Mouse (Mus musculus) erythroblast, adult 5-6 weeks (primary cell): ENCODE results near the gene Ptdss2. TPM values are rescaled to one million over a fixed set of nuclear protein-coding genes. Genes with fewer than 3 reads are reported as not detected.

ENCODE experiments used
- ATAC-seq: replicated peaks from 2 replicates; pipeline ENCODE4 v1.8.0; 2016; ENCODE audit warnings: moderate number of reproducible peaks, mild to moderate bottlenecking, moderate TSS enrichment, inconsistent platforms; ENCODE audit not compliant: poor library complexity, low FRiP score, severe bottlenecking
- total RNA-seq, 2 experiments: library from RNA; stranded (forward) in 1 of 2; stranded (reverse) in 1 of 2; fragments of 150-400 nt in 1 of 2; fragments of 200-764, 138-1000 nt in 1 of 2; gene quantifications; 2 replicates each; pipeline versions ENCODE4 v1.2.3 to v1.2.4; 2015 to 2017; ENCODE audit warnings: low replicate concordance in 2 of 2

Ptdss2 gene
- total RNA-seq, 2 experiments from 2014 or later: 158 to 164 TPM

GRCm38 (mm10) chr7:141120605-141121004 lies 1.6 kb upstream of the Ptdss2 start:
- no peak for ATAC-seq

DNA sequence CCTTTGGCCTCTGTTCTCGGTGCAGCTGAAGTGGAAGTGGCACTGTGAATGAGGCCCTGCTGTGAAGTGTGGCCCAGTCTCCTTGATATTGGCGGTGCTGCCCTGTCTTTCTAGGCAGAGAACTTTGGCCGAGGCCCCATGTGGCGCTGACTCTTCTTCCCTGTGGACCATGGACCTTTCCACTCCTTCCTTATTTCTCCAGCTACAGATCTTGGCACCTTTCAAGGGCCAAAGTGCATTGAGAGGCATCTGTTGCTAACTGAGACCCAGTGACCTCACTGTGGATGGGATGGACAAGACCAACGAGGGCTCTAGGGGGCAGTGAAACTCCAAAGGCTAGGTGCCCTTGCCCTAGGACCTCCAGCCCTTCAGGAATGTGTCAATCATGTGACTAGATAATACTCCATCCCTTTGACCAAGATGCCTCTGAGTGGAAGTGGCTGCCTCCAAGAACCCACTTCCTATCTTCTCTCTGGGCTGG lies 1.1 kb upstream of the Ptdss2 start:
- ATAC-seq: no peak

DNA sequence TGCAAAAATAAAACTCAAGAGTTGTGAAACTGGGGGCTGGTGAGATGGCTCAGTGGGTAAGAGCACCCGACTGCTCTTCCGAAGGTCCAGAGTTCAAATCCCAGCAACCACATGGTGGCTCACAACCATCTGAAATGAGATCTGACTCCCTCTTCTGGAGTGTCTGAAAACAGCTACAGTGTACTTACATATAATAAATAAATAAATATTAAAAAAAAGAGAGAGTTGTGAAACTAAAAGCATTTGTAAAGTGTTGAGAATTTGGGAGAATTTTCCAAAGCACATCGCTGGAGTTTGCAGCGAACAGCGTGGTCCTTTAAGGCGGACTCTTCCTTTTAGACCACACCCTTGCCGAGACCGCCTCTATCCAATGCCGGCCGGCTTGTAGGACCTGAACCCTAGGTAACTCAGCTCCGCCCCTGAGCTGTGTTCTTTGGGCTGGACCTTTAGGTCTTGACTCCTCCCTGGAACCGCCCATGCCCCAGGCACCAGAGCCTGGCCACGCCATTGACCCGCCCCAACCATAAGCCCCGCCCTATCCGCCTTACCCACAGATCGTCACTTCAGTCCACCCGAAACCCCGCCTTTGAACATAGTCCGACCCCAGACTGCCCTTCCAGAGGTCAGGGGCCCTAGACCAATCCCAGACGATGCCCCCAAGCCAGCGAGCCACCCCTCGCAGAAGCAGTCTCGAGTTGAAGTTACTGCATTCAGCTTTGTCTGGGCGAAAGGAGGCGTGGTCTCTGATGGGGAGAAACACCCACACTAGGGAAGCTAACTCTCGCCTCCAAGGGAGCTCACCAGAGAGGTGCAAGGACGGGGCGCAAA lies 721 bp downstream of the Ptdss2 start:
- peak; percentile 92 for ATAC-seq

GRCm38 (mm10) chr7:141123517-141123856 lies 1.3 kb downstream of the Ptdss2 start:
- ATAC-seq: no peak; the same call in 1 of the 2 replicates

GRCm38 (mm10) chr7:141131024-141131820 lies 9.0 kb downstream of the Ptdss2 start:
- ATAC-seq: peak; percentile 75

DNA sequence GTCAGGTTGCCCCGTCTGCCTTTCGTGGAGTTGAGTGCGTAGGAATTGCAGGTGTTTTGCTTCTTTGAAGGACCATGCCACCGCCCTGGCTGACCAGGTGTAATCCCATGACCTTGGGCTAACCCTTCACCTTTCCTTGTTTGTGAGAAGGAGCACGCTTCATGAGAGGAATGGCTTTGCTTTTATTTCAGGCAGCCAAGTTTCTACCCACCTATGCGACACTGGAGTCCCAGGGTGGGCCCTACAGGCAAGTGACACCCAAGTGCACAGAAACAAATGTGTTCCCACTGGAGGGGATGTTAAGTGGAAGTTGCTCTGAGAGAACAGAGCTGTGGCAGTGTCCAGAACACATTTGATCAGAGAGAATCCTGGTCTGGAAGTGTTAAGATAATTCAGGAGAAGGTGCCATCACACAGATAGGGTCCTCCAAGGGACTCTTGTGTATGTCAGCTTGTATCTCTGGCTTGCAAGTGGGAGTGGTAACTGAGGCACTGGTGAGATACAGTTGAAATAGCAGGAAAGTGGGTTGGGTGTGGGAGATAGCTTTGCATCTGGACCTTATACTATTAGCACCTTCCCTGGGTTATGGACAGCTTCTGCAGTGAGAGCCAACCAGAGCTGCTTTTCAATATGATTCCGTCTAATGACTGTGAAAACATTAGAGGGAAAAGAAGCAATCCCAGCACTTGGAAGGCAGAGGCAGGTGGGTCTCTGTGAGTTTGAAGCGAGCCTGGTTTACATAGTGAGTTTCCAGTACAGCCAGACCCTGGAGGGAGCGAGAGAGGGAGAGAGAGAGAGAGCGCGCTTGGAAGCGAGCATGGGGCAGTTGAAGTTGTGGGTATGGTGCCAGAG lies 9.9 kb downstream of the Ptdss2 start:
- ATAC-seq: peak; percentile 79

- ATAC-seq: no peak
Measured at GRCm38 (mm10) chr7:141141326-141141725, 19.1 kb downstream of the Ptdss2 start.

- ATAC-seq: peak; percentile 67
Measured at GRCm38 (mm10) chr7:141143112-141143511, 20.9 kb downstream of the Ptdss2 start.

DNA sequence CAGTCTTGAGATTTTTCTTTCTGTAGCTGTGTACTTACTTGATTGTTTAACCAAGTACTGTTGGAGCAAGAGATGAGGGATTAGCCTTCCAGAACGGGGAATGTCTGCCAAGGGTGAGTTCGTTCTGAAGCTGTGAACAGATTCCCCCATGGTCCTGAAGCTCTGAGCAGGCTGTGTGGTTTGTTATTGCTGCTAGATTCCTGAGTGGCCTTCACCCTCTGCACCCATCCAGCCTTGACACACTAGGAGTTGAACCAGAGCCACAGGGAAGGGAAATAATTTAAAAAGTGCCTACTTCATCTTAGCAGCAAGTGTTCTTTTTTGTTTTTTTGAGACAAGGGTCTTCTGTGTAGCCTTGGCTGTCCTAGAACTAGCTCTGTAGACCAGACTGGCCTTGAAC lies 21.7 kb downstream of the Ptdss2 start:
- ATAC-seq: no peak

- no peak for ATAC-seq
Measured at GRCm38 (mm10) chr7:141144650-141145049, 22.5 kb downstream of the Ptdss2 start.

DNA sequence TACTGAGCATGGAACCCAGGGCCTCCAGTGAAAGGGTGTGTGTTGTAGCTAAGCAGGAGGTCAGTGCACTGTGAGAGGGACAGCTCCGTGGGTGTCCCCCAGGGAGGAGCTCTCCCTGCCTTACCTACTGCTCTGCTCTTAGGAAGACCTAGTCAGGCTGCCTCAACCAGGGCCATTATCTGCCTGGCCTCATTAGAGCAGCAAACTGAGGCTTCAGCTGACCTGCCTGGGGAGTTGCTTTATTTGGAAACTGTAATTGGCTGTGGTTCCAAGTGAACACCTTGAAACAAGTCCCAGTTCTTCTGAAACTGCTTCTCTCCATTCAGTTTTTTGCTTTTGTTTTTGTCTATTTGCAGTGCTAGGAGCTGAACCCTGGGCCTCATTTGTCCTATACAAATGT lies 23.2 kb downstream of the Ptdss2 start:
- no peak for ATAC-seq

- ATAC-seq: peak; percentile 81
Measured at GRCm38 (mm10) chr7:141146043-141146595, 23.9 kb downstream of the Ptdss2 start.

- ATAC-seq: no peak
Measured at GRCm38 (mm10) chr7:141147044-141147443, 24.9 kb downstream of the Ptdss2 start.

- no peak for ATAC-seq
Measured at GRCm38 (mm10) chr7:141148639-141149038, 26.5 kb downstream of the Ptdss2 start.

DNA sequence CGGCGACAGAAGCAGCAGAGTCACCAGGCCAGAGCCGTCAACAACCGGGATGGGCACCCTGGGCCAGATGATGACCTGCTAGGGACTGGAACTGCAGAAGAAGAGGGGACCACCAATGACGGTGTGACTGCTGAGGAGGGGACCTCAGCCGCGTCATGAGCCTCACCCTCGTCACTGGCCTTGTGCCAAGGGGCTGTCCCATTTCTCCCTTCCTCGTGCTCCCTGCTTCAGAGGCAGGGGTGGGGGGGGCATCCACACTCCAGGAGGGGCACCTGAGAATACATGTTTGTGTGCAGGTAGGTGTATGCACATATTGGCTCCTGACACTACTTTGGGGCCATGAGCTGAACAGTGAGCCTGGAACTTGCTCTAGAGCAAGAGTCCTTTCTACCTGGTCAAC lies 33.2 kb downstream of the Ptdss2 start:
- ATAC-seq: no peak

- no peak for ATAC-seq
Measured at GRCm38 (mm10) chr7:141164397-141164796, 42.2 kb downstream of the Ptdss2 start.

DNA sequence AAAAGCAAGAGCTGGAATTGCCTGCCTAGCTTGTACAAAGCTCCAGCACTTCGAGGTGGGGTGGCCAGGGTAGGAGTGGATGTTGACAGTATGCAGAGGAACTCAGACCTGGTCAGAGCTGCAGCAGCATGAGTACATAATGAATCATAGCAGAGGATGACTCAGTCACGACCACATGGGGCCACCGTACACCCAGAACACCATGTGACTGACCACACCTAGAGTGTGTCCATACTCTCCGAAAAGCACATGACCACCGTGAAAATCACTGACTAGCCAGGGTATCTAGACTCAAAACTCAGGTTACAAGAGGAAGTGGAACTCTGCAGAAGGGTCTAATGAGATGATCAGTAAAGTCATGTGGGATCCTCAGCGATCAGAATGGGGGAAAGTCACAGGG lies 42.7 kb downstream of the Ptdss2 start:
- no peak for ATAC-seq

- peak; percentile 67 for ATAC-seq
Measured at GRCm38 (mm10) chr7:141167901-141168517, 45.8 kb downstream of the Ptdss2 start.

DNA sequence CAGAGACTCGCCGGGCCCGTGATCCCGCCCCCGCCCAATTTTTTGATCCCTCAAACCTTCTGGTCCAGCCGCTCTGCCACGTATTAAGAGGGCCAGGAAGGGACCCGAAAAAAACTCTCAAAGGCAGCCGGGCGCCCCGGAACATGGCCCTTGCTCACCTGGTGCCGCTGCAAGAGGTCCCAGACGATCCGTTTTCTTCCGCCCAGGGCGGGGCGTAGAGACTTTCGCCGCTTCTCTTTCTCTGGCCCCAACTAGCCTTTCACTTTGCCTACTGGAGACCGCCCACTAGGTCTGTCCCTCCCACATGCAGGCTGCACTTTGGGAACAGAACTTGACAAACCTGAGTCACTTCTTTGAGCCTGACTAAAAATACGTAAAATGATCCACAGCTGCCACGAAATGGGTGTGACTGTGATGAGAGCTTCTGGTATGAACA lies 46.4 kb downstream of the Ptdss2 start:
- peak; percentile 68 for ATAC-seq
